Mouse (Mus musculus): Measurements from ENCODE around the gene Tex13b. TPM values are rescaled to one million over a fixed set of nuclear protein-coding genes. Genes with fewer than 3 reads are reported as not detected.
"Not testable (repeated sequence)": the region's sequence is repeated elsewhere in the genome, so short reads cannot be mapped to it uniquely, and the experiment has no call there.

Tex13b gene
- not detected in 2 replicates for polyA plus RNA-seq (2015; fragmentation: Nextera tagmentation; extraction: Ambion mirVana)

DNA sequence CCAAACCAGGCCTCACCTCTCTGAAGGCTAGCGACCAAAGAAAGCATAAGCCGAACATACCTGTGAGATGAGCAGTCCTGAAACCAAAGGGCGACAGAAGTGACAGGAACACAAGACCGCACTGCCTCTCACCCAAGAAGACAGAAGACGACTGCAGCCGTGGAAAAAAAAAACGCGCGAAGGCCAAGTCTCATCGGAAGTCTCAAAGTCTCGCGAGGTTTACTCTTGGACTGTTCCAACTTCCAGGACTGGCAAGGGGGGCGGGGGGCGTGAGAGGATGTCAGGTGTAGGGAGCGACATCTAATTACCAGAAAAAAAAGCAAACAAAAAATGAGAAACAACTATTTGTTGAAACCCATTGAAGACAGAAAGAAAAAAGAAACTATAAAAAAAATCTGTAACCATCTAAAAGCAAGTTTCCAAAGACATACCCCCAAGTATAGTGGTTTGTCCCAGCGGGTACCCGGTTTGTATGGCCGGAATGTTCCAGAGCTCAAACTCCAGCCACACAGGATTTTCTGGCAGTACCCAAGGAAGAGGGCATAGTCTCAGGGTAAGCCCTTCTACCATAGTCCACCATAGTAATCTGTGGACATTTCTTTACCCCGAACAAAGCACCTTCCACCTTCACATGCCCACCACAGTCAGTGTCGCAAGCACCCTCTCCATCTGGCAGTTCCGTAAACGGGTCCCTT is at the start of gene Tex13b:
Tex13b (minus strand) TSS at position 122 of the 695 bp plus-strand sequence.
- Histone ChIP-seq H3K4me3 (replicated peaks; ENCODE audit: low read length) (no peak within 1 kb of the TSS), H3K9ac (ENCODE audit: low read length) (no peak within 1 kb of the TSS), H3K9me3 (replicated peaks; ENCODE audit: control insufficient read depth, low read length) (no peaks in the 10 kb centered on the region), H3K36me3 (ENCODE audit: control insufficient read depth, insufficient read depth, low read length) (no peaks in the 10 kb centered on the region), H3K27me3 (ENCODE audit: control insufficient read depth, insufficient read depth, low read length) (no peaks in the 10 kb centered on the region), H3K4me2 (ENCODE audit: low read depth, low read length) (no peak within 1 kb of the TSS), H3K4me1 (ENCODE audit: control insufficient read depth, insufficient read depth, low read length) (no peaks in the 10 kb centered on the region), H3K27ac (ENCODE audit: low read length) (no peak within 1 kb of the TSS)
- no peak for ATAC-seq (ENCODE audit: insufficient read depth, low FRiP score)
- WGBS, result 92% methylated on average over 22 of the region's 22 CpGs

- WGBS, result 90% methylated on average over 6 of the region's 6 CpGs
- no peak overlapping the region for H3K9ac ChIP-seq (ENCODE audit: low read length)
- no peak for ATAC-seq (ENCODE audit: insufficient read depth, low FRiP score)
- no peak overlapping the region for H3K27ac ChIP-seq (ENCODE audit: low read length)
- H3K4me2 ChIP-seq (ENCODE audit: low read depth, low read length), result no peak overlapping the region
- no peaks in the 10 kb centered on the region for H3K36me3 ChIP-seq (ENCODE audit: control insufficient read depth, insufficient read depth, low read length)
- H3K9me3 ChIP-seq (replicated peaks; ENCODE audit: control insufficient read depth, low read length), result no peaks in the 10 kb centered on the region
- no peak overlapping the region for H3K4me3 ChIP-seq (replicated peaks; ENCODE audit: low read length)
- no peaks in the 10 kb centered on the region for H3K4me1 ChIP-seq (ENCODE audit: control insufficient read depth, insufficient read depth, low read length)
- H3K27me3 ChIP-seq (ENCODE audit: control insufficient read depth, insufficient read depth, low read length), result no peaks in the 10 kb centered on the region; the same call in 1 of the 2 replicates
Measured at GRCm38 (mm10) chrX:140862760-140863159, 49.5 kb upstream of the Tex13b start.

GRCm38 (mm10) chrX:140857445-140857844 is 44.2 kb upstream of the Tex13b start:
- Histone ChIP-seq H3K9me3 (replicated peaks; ENCODE audit: control insufficient read depth, low read length) (no peaks in the 10 kb centered on the region), H3K4me2 (ENCODE audit: low read depth, low read length) (no peak overlapping the region), H3K36me3 (ENCODE audit: control insufficient read depth, insufficient read depth, low read length) (no peaks in the 10 kb centered on the region), H3K4me1 (ENCODE audit: control insufficient read depth, insufficient read depth, low read length) (no peaks in the 10 kb centered on the region), H3K4me3 (replicated peaks; ENCODE audit: low read length) (no peak overlapping the region), H3K27me3 (ENCODE audit: control insufficient read depth, insufficient read depth, low read length) (no peaks in the 10 kb centered on the region), H3K27ac (ENCODE audit: low read length) (no peak overlapping the region), H3K9ac (ENCODE audit: low read length) (no peak overlapping the region)
- ATAC-seq (ENCODE audit: insufficient read depth, low FRiP score), result no peak
- WGBS, result 34% methylated on average over 2 of the region's 2 CpGs

DNA sequence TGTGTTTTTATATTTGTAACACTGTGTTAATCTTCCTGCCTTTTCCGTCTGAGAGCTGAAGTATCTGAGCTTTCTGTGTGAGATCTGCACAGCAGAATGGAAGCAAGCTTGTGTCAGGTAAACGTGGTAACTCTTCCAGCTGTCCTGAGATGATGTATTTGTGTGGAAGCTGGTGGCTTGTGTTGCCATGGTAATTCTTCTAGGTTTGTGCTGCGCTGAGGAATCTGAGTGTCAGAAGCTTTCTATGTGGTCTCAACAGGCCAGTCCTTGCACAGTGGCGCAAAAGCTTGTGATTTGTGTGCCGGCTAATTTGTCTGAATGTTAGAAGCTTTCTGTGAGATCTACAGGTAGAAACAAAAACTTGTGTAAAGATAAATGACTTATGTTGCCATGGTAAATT is 43.8 kb upstream of the Tex13b start:
- WGBS, result 53% methylated on average over 5 of the region's 5 CpGs
- H3K27me3 ChIP-seq (ENCODE audit: control insufficient read depth, insufficient read depth, low read length); H3K27ac ChIP-seq (ENCODE audit: low read length); H3K4me3 ChIP-seq (replicated peaks; ENCODE audit: low read length); H3K9me3 ChIP-seq (replicated peaks; ENCODE audit: control insufficient read depth, low read length); H3K36me3 ChIP-seq (ENCODE audit: control insufficient read depth, insufficient read depth, low read length); ATAC-seq (ENCODE audit: insufficient read depth, low FRiP score); H3K4me1 ChIP-seq (ENCODE audit: control insufficient read depth, insufficient read depth, low read length); H3K4me2 ChIP-seq (ENCODE audit: low read depth, low read length); H3K9ac ChIP-seq (ENCODE audit: low read length): not testable (repeated sequence)

DNA sequence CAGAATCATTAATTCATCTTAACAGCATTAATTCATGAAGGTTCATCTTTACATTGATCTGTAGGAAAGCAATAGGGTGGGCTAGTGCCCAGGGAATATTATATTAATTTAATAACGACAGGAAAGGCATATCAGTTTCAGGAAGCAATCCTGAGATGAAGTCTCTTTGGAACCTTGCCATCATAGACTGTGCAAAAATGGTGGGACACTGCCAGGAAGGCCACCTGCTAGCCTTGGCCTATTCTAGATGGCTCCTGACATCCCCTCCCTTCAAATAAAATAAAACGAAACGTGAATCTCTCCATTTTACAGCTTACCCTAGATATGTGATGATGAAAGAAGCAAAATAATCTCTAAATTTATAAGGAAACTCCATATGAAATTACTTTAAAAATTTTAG is 41.3 kb upstream of the Tex13b start:
- H3K9ac ChIP-seq (ENCODE audit: low read length), result no peak overlapping the region
- H3K4me2 ChIP-seq (ENCODE audit: low read depth, low read length), result no peak overlapping the region
- no peaks in the 10 kb centered on the region for H3K4me1 ChIP-seq (ENCODE audit: control insufficient read depth, insufficient read depth, low read length)
- WGBS, result 76% methylated on average over 3 of the region's 3 CpGs
- no peaks in the 10 kb centered on the region for H3K36me3 ChIP-seq (ENCODE audit: control insufficient read depth, insufficient read depth, low read length)
- no peaks in the 10 kb centered on the region for H3K27me3 ChIP-seq (ENCODE audit: control insufficient read depth, insufficient read depth, low read length)
- no peak for ATAC-seq (ENCODE audit: insufficient read depth, low FRiP score)
- H3K27ac ChIP-seq (ENCODE audit: low read length), result no peak overlapping the region
- H3K9me3 ChIP-seq (replicated peaks; ENCODE audit: control insufficient read depth, low read length), result no peaks in the 10 kb centered on the region
- H3K4me3 ChIP-seq (replicated peaks; ENCODE audit: low read length), result no peak overlapping the region

- H3K36me3 ChIP-seq (ENCODE audit: control insufficient read depth, insufficient read depth, low read length); H3K4me2 ChIP-seq (ENCODE audit: low read depth, low read length); H3K9me3 ChIP-seq (replicated peaks; ENCODE audit: control insufficient read depth, low read length); H3K4me1 ChIP-seq (ENCODE audit: control insufficient read depth, insufficient read depth, low read length); H3K27ac ChIP-seq (ENCODE audit: low read length); H3K27me3 ChIP-seq (ENCODE audit: control insufficient read depth, insufficient read depth, low read length); ATAC-seq (ENCODE audit: insufficient read depth, low FRiP score); H3K9ac ChIP-seq (ENCODE audit: low read length); H3K4me3 ChIP-seq (replicated peaks; ENCODE audit: low read length): not testable (repeated sequence)
- WGBS, result 83% methylated on average over 1 of the region's 1 CpGs
Measured at GRCm38 (mm10) chrX:140845401-140845800, 32.2 kb upstream of the Tex13b start.

DNA sequence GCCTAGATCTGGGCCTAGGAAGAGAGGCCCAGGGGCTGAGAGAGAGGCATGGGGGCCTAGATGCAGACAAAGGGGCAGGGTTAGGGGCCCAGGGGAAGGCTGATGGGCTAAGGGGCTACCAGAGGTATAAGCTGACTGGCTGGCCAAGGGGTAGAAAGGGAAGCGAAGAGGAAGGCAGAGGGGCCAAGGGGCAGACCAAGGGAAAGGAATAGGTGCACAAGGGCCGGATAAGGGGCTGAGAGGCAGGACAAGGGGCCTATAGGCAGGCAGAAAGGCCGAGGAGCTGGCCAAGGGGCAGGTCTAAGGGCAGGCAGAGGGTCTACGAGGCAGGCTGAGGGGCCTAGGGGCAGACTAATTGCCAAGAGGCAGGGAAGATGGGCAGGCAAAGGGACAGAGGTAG is 26.7 kb upstream of the Tex13b start:
- H3K4me2 ChIP-seq (ENCODE audit: low read depth, low read length), result no peak overlapping the region
- no peaks in the 10 kb centered on the region for H3K4me1 ChIP-seq (ENCODE audit: control insufficient read depth, insufficient read depth, low read length)
- H3K9ac ChIP-seq (ENCODE audit: low read length), result no peak overlapping the region
- peaks cover 3% of the 10 kb centered on the region; the same call in 1 of the 2 replicates for H3K27me3 ChIP-seq (ENCODE audit: control insufficient read depth, insufficient read depth, low read length)
- H3K9me3 ChIP-seq (replicated peaks; ENCODE audit: control insufficient read depth, low read length), result no peaks in the 10 kb centered on the region
- WGBS, result 68% methylated on average over 4 of the region's 4 CpGs
- H3K4me3 ChIP-seq (replicated peaks; ENCODE audit: low read length), result no peak overlapping the region
- ATAC-seq (ENCODE audit: insufficient read depth, low FRiP score), result no peak
- H3K36me3 ChIP-seq (ENCODE audit: control insufficient read depth, insufficient read depth, low read length), result no peaks in the 10 kb centered on the region
- no peak overlapping the region for H3K27ac ChIP-seq (ENCODE audit: low read length)

GRCm38 (mm10) chrX:140838077-140838476 is 24.8 kb upstream of the Tex13b start:
- Histone ChIP-seq H3K4me1 (ENCODE audit: control insufficient read depth, insufficient read depth, low read length) (no peaks in the 10 kb centered on the region), H3K27me3 (ENCODE audit: control insufficient read depth, insufficient read depth, low read length) (peaks cover 3% of the 10 kb centered on the region; the same call in 1 of the 2 replicates), H3K9ac (ENCODE audit: low read length) (no peak overlapping the region), H3K27ac (ENCODE audit: low read length) (no peak overlapping the region), H3K36me3 (ENCODE audit: control insufficient read depth, insufficient read depth, low read length) (no peaks in the 10 kb centered on the region), H3K9me3 (replicated peaks; ENCODE audit: control insufficient read depth, low read length) (no peaks in the 10 kb centered on the region), H3K4me2 (ENCODE audit: low read depth, low read length) (no peak overlapping the region), H3K4me3 (replicated peaks; ENCODE audit: low read length) (no peak overlapping the region)
- ATAC-seq (ENCODE audit: insufficient read depth, low FRiP score), result no peak
- WGBS, result 78% methylated on average over 3 of the region's 3 CpGs

- H3K36me3 ChIP-seq (ENCODE audit: control insufficient read depth, insufficient read depth, low read length), result no peaks in the 10 kb centered on the region
- no peaks in the 10 kb centered on the region; the same call in 1 of the 2 replicates for H3K9me3 ChIP-seq (replicated peaks; ENCODE audit: control insufficient read depth, low read length)
- H3K27me3 ChIP-seq (ENCODE audit: control insufficient read depth, insufficient read depth, low read length), result peaks cover 3% of the 10 kb centered on the region; the same call in 1 of the 2 replicates
- ATAC-seq (ENCODE audit: insufficient read depth, low FRiP score), result no peak
- no peak overlapping the region for H3K4me2 ChIP-seq (ENCODE audit: low read depth, low read length)
- WGBS, result 66% methylated on average over 4 of the region's 4 CpGs
- no peak overlapping the region for H3K4me3 ChIP-seq (replicated peaks; ENCODE audit: low read length)
- H3K27ac ChIP-seq (ENCODE audit: low read length), result no peak overlapping the region
- H3K4me1 ChIP-seq (ENCODE audit: control insufficient read depth, insufficient read depth, low read length), result no peaks in the 10 kb centered on the region
- no peak overlapping the region for H3K9ac ChIP-seq (ENCODE audit: low read length)
Measured at GRCm38 (mm10) chrX:140831706-140832105, 18.5 kb upstream of the Tex13b start.

Data from stomach, embryonic 16.5 days (tissue).